Mouse (Mus musculus): Measurements from ENCODE around the gene Nr1i3.

DNA sequence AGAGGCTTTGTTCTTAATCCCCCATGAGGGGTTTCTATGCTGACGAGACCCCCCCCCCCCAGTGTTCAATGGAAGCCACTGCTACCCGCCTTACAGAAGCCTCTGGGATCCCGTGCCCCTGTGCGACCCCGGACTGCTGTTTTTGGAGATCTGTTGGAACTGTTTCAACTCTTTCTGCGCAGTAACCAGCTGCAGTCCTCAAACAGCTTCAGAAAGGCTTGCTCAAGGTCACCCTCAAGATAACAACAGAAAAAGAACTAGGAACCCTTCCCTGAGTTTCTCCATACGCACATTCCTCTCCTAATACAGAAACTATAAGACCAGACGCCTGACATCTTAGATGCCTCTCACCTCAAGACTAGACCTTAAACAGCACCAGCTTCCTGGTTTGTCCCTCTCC, 24.7 kb upstream of the Nr1i3 start:
- TF ChIP-seq CTCF (IDR thresholded peaks at IDR 0.05; ENCODE audit: low read depth, low read length) (no peak), POLR2A (IDR thresholded peaks at IDR 0.05; ENCODE audit: insufficient read depth, low read length) (no peak), EP300 (IDR thresholded peaks at IDR 0.05; ENCODE audit: insufficient read depth, low read depth, low read length) (no peak)
